Mouse (Mus musculus) kidney, postnatal 0 days (tissue): ENCODE measurements around the gene Slc35g1. TPM values are rescaled to one million over a fixed set of nuclear protein-coding genes. Genes with fewer than 3 reads are reported as not detected.

Experiments
- ATAC-seq: fragments of 200-750 bp; cut with Nextera tagmentation; replicated peaks from 2 replicates; pipeline ENCODE4 v1.8.0; 2017; ENCODE audit warnings: low read depth, moderate number of reproducible peaks, moderate TSS enrichment, moderate library complexity; ENCODE audit not compliant: low FRiP score
- DNase-seq: peaks from one replicate; pipeline ENCODE4 v3.0.0-alpha.2; 2016; ENCODE audit warnings: low spot score
- H3K27ac ChIP-seq: fragments of 300-500 bp; sonication (generic); 2 replicates; pipeline ENCODE4 v1.5.1; 2014; ENCODE audit warnings: mild to moderate bottlenecking
- H3K27me3 ChIP-seq: fragments of 300-500 bp; sonication (generic); 2 replicates; pipeline ENCODE4 v1.6.1; 2014; ENCODE audit warnings: low read length, mixed read lengths; ENCODE audit not compliant: insufficient read depth
- H3K36me3 ChIP-seq: fragments of 300-500 bp; sonication (generic); 2 replicates; pipeline ENCODE4 v1.6.1; 2014; ENCODE audit warnings: low read length, mixed read lengths; ENCODE audit not compliant: insufficient read depth
- H3K4me1 ChIP-seq: fragments of 300-500 bp; sonication (generic); replicated peaks from 2 replicates; pipeline ENCODE4 v1.6.1; 2014; ENCODE audit warnings: antibody characterized with exemption, low read length, mixed read lengths; ENCODE audit not compliant: insufficient read depth
- H3K4me2 ChIP-seq: fragments of 300-500 bp; sonication (generic); 2 replicates; pipeline ENCODE4 v1.6.1; 2014; ENCODE audit warnings: mild to moderate bottlenecking, low read length, moderate library complexity, mixed read lengths
- H3K4me3 ChIP-seq: fragments of 300-500 bp; sonication (generic); replicated peaks from 2 replicates; pipeline ENCODE4 v1.5.1; 2014; ENCODE audit warnings: low read depth, low read length
- H3K9ac ChIP-seq: fragments of 300-500 bp; sonication (generic); 2 replicates; pipeline ENCODE4 v1.6.1; 2014; ENCODE audit warnings: low read depth, low read length
- H3K9me3 ChIP-seq: fragments of 300-500 bp; sonication (generic); replicated peaks from 2 replicates; pipeline ENCODE4 v1.6.1; 2016; ENCODE audit warnings: low read length, inconsistent platforms, mixed read lengths
- CTCF ChIP-seq: IDR thresholded peaks from 2 replicates; pipeline ENCODE4 v1.5.1; 2016; ENCODE audit warnings: antibody characterized with exemption, low read depth, mild to moderate bottlenecking, moderate library complexity
- WGBS: fragments of 180-500 bp; shearing (Covaris S2); extraction: QIAGEN DNeasy Blood & Tissue Kit; methylation state at CpG from one replicate; pipeline ENCODE4 v1.1.7; 2014; 5-methylcytosine and 5-hydroxymethylcytosine counted together
- polyA plus RNA-seq: library from polyadenylated mRNA; unstranded; fragments of >200 nt; fragmentation: Nextera tagmentation; extraction: Ambion mirVana; gene quantifications from 2 replicates; pipeline ENCODE4 v1.2.1, GENCODE M21; 2015

Slc35g1 gene
- polyA plus RNA-seq, 1 experiment from 2014 or later, result 8.7 TPM

GRCm38 (mm10) chr19:38413861-38414260, 18.1 kb downstream of the Slc35g1 start:
- TF ChIP-seq CTCF, result no peak
- Histone ChIP-seq H3K36me3 (no peaks in the 10 kb centered on the region), H3K4me1 (no peaks in the 10 kb centered on the region), H3K27ac (no peak overlapping the region), H3K27me3 (no peaks in the 10 kb centered on the region), H3K4me2 (no peak overlapping the region), H3K9ac (no peak overlapping the region), H3K9me3 (no peaks in the 10 kb centered on the region), H3K4me3 (no peak overlapping the region)
- DNase-seq, result no peak
- no peak for ATAC-seq
- 93% methylated on average over 6 of the region's 6 CpGs for WGBS

DNA sequence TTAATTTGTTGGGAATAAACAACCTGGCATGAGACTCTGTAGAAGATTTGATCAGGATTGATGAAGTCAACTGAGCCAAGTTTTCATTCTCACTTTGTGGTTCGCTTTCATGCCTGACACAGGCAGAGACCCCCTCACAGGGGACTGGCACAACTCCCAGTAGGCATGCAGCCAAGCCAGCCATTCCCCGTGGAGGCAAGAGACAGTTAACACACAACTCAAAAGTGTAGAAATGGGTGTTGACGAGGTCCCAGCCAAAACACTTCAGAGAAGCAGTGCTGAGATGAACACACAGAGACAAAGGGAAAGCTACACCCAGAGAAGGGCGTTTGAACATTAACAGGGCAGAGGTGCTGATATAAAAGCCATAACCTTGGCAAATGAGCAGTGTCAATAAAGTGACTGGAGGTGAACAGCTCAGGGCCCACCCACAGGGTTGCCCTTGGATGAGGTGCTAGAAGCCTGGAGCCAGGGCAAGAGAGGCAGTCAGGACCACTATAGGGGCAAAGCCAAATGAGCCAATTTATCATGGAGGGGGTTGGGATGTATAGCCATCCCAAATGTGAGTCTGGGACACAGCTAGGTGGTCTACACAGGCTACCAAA, 23.1 kb downstream of the Slc35g1 start:
- H3K9ac ChIP-seq, result no peak overlapping the region
- ATAC-seq, result no peak

GRCm38 (mm10) chr19:38420751-38421295, 25.0 kb downstream of the Slc35g1 start:
- H3K4me1 ChIP-seq, result no peaks in the 10 kb centered on the region
- H3K27me3 ChIP-seq, result no peaks in the 10 kb centered on the region
- no peak overlapping the region for H3K4me3 ChIP-seq
- ATAC-seq (no peak), DNase-seq (no peak)
- no peak for TF ChIP-seq CTCF
- H3K36me3 ChIP-seq, result no peaks in the 10 kb centered on the region
- WGBS, result 62% methylated on average over 4 of the region's 4 CpGs
- no peak overlapping the region for H3K27ac ChIP-seq
- no peak overlapping the region for H3K9ac ChIP-seq
- H3K4me2 ChIP-seq, result no peak overlapping the region
- H3K9me3 ChIP-seq, result no peaks in the 10 kb centered on the region

More for the DNA sequence above, 23.1 kb downstream of the Slc35g1 start:
- no peaks in the 10 kb centered on the region for H3K4me1 ChIP-seq
- no peak overlapping the region for H3K4me3 ChIP-seq
- H3K36me3 ChIP-seq, result no peaks in the 10 kb centered on the region
- H3K9me3 ChIP-seq, result no peaks in the 10 kb centered on the region
- TF ChIP-seq CTCF, result no peak
- no peak overlapping the region for H3K4me2 ChIP-seq
- no peaks in the 10 kb centered on the region for H3K27me3 ChIP-seq
- 50% methylated on average over 4 of the region's 4 CpGs for WGBS
- H3K27ac ChIP-seq, result no peak overlapping the region
- no peak for DNase-seq

DNA sequence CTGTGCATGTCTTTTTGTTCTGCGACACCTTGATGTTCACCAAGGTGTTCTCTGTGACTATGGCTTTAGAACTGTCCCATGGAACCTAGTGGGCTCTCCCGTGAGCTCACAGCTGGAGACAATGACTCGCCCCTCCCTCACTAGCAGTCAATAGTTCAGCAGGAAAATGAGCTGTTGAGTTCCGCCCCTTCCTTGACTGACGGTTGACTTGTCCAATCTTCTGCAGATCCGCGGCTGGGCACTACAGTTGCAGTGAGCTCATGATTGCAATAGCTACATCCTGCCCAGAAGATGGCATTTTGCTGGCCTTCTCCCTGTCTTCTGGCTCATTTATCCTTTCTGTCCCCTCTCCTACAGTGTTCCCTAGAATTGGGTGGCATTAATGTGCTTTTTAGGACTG, 25.7 kb downstream of the Slc35g1 start:
- Histone ChIP-seq H3K36me3 (no peaks in the 10 kb centered on the region), H3K27me3 (no peaks in the 10 kb centered on the region), H3K9me3 (no peaks in the 10 kb centered on the region), H3K4me3 (no peak overlapping the region), H3K9ac (no peak overlapping the region), H3K27ac (no peak overlapping the region), H3K4me1 (no peaks in the 10 kb centered on the region), H3K4me2 (no peak overlapping the region)
- DNase-seq, result no peak
- TF ChIP-seq CTCF, result no peak
- no peak for ATAC-seq
- 67% methylated on average over 7 of the region's 7 CpGs for WGBS

DNA sequence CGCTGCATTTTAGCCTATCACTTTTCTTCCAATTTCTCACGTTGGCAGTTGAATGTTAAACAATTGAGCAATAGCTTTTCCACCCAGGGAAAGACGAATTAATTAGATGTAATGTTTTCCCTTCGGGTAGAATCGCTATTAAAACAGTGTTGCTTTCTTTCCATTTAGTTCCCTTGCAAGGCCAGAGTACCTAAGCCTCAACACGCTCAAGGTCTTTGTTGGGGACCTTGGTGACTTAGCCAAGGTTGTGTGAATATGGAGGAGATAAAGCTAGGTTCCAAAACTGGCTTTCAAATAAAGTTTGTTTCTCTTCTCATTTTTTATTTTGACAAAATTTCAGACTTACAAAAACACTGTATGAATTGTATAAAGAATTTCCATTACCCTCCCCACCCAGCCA, 27.1 kb downstream of the Slc35g1 start:
- WGBS, result 37% methylated on average over 6 of the region's 6 CpGs
- H3K27me3 ChIP-seq, result no peaks in the 10 kb centered on the region
- H3K9me3 ChIP-seq, result no peaks in the 10 kb centered on the region
- ATAC-seq (no peak), DNase-seq (no peak)
- no peaks in the 10 kb centered on the region for H3K4me1 ChIP-seq
- H3K4me3 ChIP-seq, result no peak overlapping the region
- H3K4me2 ChIP-seq, result no peak overlapping the region
- H3K9ac ChIP-seq, result no peak overlapping the region
- no peak overlapping the region for H3K27ac ChIP-seq
- no peaks in the 10 kb centered on the region for H3K36me3 ChIP-seq
- no peak for TF ChIP-seq CTCF

DNA sequence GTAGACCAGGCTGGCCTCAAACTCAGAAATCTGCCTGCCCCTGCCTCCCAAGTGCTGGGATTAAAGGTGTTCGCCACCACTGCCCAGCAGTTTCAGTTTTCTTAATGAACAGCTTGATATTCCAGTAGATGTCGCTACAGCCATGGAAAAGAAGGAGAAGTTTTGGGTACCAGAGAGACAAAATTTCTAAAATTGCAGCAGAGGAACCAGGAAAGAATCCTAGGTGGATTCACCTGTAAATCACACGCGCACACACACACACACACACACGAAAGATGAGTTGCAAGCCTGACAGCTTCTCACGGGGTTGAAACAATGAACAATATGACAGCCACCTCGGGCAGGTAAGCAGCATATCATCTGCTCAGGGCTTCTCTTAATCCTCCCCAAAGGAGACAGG, 28.1 kb downstream of the Slc35g1 start:
- Histone ChIP-seq H3K27ac (no peak overlapping the region), H3K4me2 (no peak overlapping the region), H3K36me3 (no peaks in the 10 kb centered on the region), H3K9me3 (no peaks in the 10 kb centered on the region), H3K4me3 (no peak overlapping the region), H3K27me3 (no peaks in the 10 kb centered on the region), H3K9ac (no peak overlapping the region), H3K4me1 (no peaks in the 10 kb centered on the region)
- WGBS, result 31% methylated on average over 7 of the region's 7 CpGs
- no peak for ATAC-seq
- peak; percentile 66; the same call in 1 of the 2 replicates for TF ChIP-seq CTCF
- DNase-seq, result peak; percentile 62

GRCm38 (mm10) chr19:38424581-38424980, 28.8 kb downstream of the Slc35g1 start:
- no peaks in the 10 kb centered on the region for H3K27me3 ChIP-seq
- no peaks in the 10 kb centered on the region for H3K4me1 ChIP-seq
- no peaks in the 10 kb centered on the region for H3K36me3 ChIP-seq
- no peaks in the 10 kb centered on the region for H3K9me3 ChIP-seq
- H3K27ac ChIP-seq, result no peak overlapping the region
- ATAC-seq (no peak), DNase-seq (no peak)
- no peak overlapping the region for H3K9ac ChIP-seq
- H3K4me2 ChIP-seq, result no peak overlapping the region
- TF ChIP-seq CTCF, result no peak
- 68% methylated on average over 6 of the region's 7 CpGs for WGBS
- no peak overlapping the region for H3K4me3 ChIP-seq
